16 mouse cellular contexts compared by ENCODE assay signal in genomic region chr2:65987069-65987468, GRCm38 (mm10).
A peak's percentile ranks its signal among the peaks of the same experiment; 100 is the strongest.
DNase-seq lines count a peak whose midpoint lies in the region; ATAC-seq lines count a peak whose summit lies in the region.
"Had no signal": no experiment of that assay in that cellular context is flagged by ENCODE, and none has a peak within 500 bp of the region (broad histone marks: within the 10 kb centered on the region; RNA-seq: fewer than 3 reads in every experiment).

No protein-coding gene starts in this region.

- no peak overlapping the region for H3K4me3 ChIP-seq in embryonic facial prominence, embryonic 11.5 days (ENCODE audit: low read depth, low read length)
- H3K4me3 ChIP-seq in embryonic facial prominence, embryonic 10.5 days, result no peak overlapping the region
- no peak overlapping the region for H3K4me3 ChIP-seq in kidney, embryonic 15.5 days (replicated peaks)
- no peak overlapping the region for H3K4me3 ChIP-seq in limb, embryonic 12.5 days (replicated peaks)
- H3K4me3 ChIP-seq: heart, embryonic 10.5 days; liver, embryonic 13.5 days; lung, embryonic 15.5 days; myocyte had no signal

- DNase-seq in embryonic facial prominence, embryonic 11.5 days (ENCODE audit: low spot score), result peak; percentile 30
- DNase-seq in embryonic facial prominence, embryonic 10.5 days (ENCODE audit: low spot score), result no peak
- peak; percentile 8 for DNase-seq in kidney, adult 11 months
- peak; percentile 75 for DNase-seq in brain, adult 2 months (ENCODE audit: low read depth, low spot score)
- no peak for DNase-seq in layer of hippocampus, adult 9-10 months (ENCODE audit: low spot score)
- DNase-seq: adrenal gland, postnatal 36 days; liver, embryonic 13.5 days; midbrain, embryonic 14.5 days; thymus, postnatal 4 days had no signal

- no peaks in the 10 kb centered on the region for H3K27me3 ChIP-seq in embryonic facial prominence, embryonic 11.5 days (ENCODE audit: control insufficient read depth, insufficient read depth, low read length)
- H3K27me3 ChIP-seq in embryonic facial prominence, embryonic 10.5 days (replicated peaks; ENCODE audit: low read depth, poor library complexity, severe bottlenecking), result no peaks in the 10 kb centered on the region
- no peaks in the 10 kb centered on the region for H3K27me3 ChIP-seq in kidney, embryonic 15.5 days
- no peaks in the 10 kb centered on the region for H3K27me3 ChIP-seq in limb, embryonic 12.5 days
- H3K27me3 ChIP-seq: liver, embryonic 13.5 days; lung, embryonic 15.5 days had no signal

- no peak for ATAC-seq in embryonic facial prominence, embryonic 11.5 days (replicated peaks; ENCODE audit: insufficient number of reproducible peaks, low FRiP score, low TSS enrichment, low read depth)
- ATAC-seq in kidney, embryonic 15.5 days (replicated peaks; ENCODE audit: low FRiP score), result no peak
- peak; percentile 50; the same call in 1 of the 2 replicates for ATAC-seq in limb, embryonic 12.5 days (ENCODE audit: insufficient number of reproducible peaks, insufficient read depth, low FRiP score, low TSS enrichment, low read depth)
- ATAC-seq: inflammation-experienced regulatory T-cells, adult 6 months had no signal

- no peaks in the 10 kb centered on the region for H3K4me1 ChIP-seq in embryonic facial prominence, embryonic 11.5 days (ENCODE audit: control insufficient read depth, insufficient read depth, low read length)
- H3K4me1 ChIP-seq in embryonic facial prominence, embryonic 10.5 days, result peaks cover 30% of the 10 kb centered on the region
- H3K4me1 ChIP-seq in kidney, embryonic 15.5 days, result no peaks in the 10 kb centered on the region
- H3K4me1 ChIP-seq in limb, embryonic 12.5 days (replicated peaks), result peaks cover 50% of the 10 kb centered on the region
- H3K4me1 ChIP-seq: heart, embryonic 10.5 days; liver, embryonic 13.5 days; lung, embryonic 15.5 days had no signal

- no peaks in the 10 kb centered on the region for H3K36me3 ChIP-seq in embryonic facial prominence, embryonic 11.5 days (replicated peaks; ENCODE audit: control insufficient read depth, insufficient read depth, low read depth, low read length)
- H3K36me3 ChIP-seq in embryonic facial prominence, embryonic 10.5 days (replicated peaks), result no peaks in the 10 kb centered on the region
- H3K36me3 ChIP-seq in kidney, embryonic 15.5 days, result no peaks in the 10 kb centered on the region
- H3K36me3 ChIP-seq in limb, embryonic 12.5 days, result no peaks in the 10 kb centered on the region
- H3K36me3 ChIP-seq: heart, embryonic 10.5 days; liver, embryonic 13.5 days; lung, embryonic 15.5 days had no signal

- 44% methylated on average over 6 of the region's 6 CpGs for WGBS in embryonic facial prominence, embryonic 11.5 days
- 59% methylated on average over 6 of the region's 6 CpGs for WGBS in embryonic facial prominence, embryonic 10.5 days
- 55% methylated on average over 6 of the region's 6 CpGs for WGBS in kidney, embryonic 15.5 days
- 18% methylated on average over 6 of the region's 6 CpGs for WGBS in limb, embryonic 12.5 days

- H3K9ac ChIP-seq in embryonic facial prominence, embryonic 11.5 days (replicated peaks; ENCODE audit: low read length), result no peak overlapping the region
- H3K9ac ChIP-seq in kidney, embryonic 15.5 days, result no peak overlapping the region
- H3K9ac ChIP-seq in limb, embryonic 12.5 days (replicated peaks), result no peak overlapping the region
- H3K9ac ChIP-seq: liver, embryonic 13.5 days; lung, embryonic 15.5 days had no signal

- H3K27ac ChIP-seq in embryonic facial prominence, embryonic 11.5 days (replicated peaks; ENCODE audit: low read depth, low read length), result no peak overlapping the region
- H3K27ac ChIP-seq in embryonic facial prominence, embryonic 10.5 days (replicated peaks), result no peak overlapping the region
- no peak overlapping the region for H3K27ac ChIP-seq in kidney, embryonic 15.5 days
- H3K27ac ChIP-seq in limb, embryonic 12.5 days, result 0 out of 2 replicates have a peak overlapping the region, but pooled peaks have one; percentile 12
- H3K27ac ChIP-seq: heart, embryonic 10.5 days; liver, embryonic 13.5 days; lung, embryonic 15.5 days; macrophage had no signal

- no peak overlapping the region for H3K4me2 ChIP-seq in embryonic facial prominence, embryonic 11.5 days (ENCODE audit: low read depth, low read length)
- H3K4me2 ChIP-seq in kidney, embryonic 15.5 days, result no peak overlapping the region
- no peak overlapping the region for H3K4me2 ChIP-seq in limb, embryonic 12.5 days
- H3K4me2 ChIP-seq: liver, embryonic 13.5 days; lung, embryonic 15.5 days had no signal

- H3K9me3 ChIP-seq in embryonic facial prominence, embryonic 11.5 days (replicated peaks; ENCODE audit: control insufficient read depth, low read length), result no peaks in the 10 kb centered on the region
- no peaks in the 10 kb centered on the region for H3K9me3 ChIP-seq in embryonic facial prominence, embryonic 10.5 days
- no peaks in the 10 kb centered on the region for H3K9me3 ChIP-seq in kidney, embryonic 15.5 days (replicated peaks)
- H3K9me3 ChIP-seq in limb, embryonic 12.5 days, result no peaks in the 10 kb centered on the region
- H3K9me3 ChIP-seq: heart, embryonic 10.5 days; liver, embryonic 13.5 days; lung, embryonic 15.5 days had no signal

Comparison
In these comparisons a context has a peak if more than half of its experiments do, and no peak if none do; other contexts are left out.
1. DNase-seq: peak in embryonic facial prominence, embryonic 11.5 days (single experiment), kidney, adult 11 months (single experiment) and brain, adult 2 months (single experiment); none in embryonic facial prominence, embryonic 10.5 days (single experiment) and layer of hippocampus, adult 9-10 months (single experiment).